In the genomic region with DNA sequence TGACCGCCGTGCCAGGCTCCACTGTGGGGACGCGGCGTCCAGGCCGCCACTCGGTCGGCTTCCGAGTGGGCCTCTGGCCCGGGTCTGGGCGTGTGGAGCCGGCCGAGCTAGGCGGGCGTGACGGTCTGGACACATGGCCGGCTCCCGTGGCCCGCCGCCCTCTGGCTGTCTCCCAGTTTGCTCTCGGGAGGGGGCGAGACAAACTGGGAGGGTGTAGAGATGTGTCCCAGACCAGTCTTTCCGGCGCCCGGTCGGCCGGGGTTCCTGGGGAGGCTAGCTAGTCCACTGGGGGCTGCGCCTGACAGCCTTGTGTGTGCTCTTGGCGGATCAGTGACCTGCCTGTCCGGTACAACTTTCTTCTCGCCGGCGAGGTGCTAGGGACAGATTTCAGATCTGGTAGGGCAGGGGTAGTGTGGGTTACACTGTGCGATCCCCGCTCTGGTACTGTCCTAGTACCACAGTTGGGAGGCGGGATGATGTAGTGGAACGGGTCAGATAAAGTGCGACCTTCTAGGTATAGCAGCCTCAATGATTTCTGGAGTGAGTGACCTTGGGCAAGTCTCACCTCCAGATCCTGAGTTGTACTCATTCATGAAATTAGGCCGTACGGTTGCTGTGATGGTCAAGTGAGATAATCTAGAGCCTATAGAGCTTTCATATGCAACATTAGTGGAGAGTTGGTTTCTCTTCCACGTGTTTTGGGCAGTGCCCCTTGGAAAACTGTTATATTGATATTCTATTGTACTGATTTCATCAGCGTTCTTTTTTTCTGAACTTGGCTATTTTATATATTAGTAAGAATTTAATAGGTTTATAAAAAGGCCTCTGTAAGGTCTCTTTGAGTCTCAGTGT, we compare ENCODE assay signal across 8 mouse cellular contexts. TPM values are rescaled to one million over a fixed set of nuclear protein-coding genes. Genes with fewer than 3 reads are reported as not detected.
DNase-seq lines count a peak whose midpoint lies in the region; ATAC-seq and TF ChIP-seq lines count a peak whose summit lies in the region.

No protein-coding gene starts in this region.

- H3K36me3 ChIP-seq in forebrain, embryonic 16.5 days (ENCODE audit: control insufficient read depth, insufficient read depth), result no peaks in the 10 kb centered on the region

- peak overlapping the region; percentile 97 for H3K4me2 ChIP-seq in forebrain, embryonic 16.5 days (ENCODE audit: low read length)

- peak; percentile 69 for DNase-seq in ES-CJ7 (ENCODE audit: low read depth, low spot score)
- peak; percentile 15 for DNase-seq in c-Kit-negative CD71-positive TER-119-positive erythroid progenitor cells, embryonic 14.5 days (ENCODE audit: low read depth, low spot score)
- DNase-seq in heart, postnatal 25 days (ENCODE audit: low spot score), result peak; percentile 62
- peak; percentile 3 to 22 for DNase-seq in layer of hippocampus, adult 18-20 months (ENCODE audit: low spot score in 2 of 2)
- DNase-seq in lung, adult 2 months, result peak; percentile 54
- peak; percentile 50 for DNase-seq in thymus, postnatal 25 days

- peak; percentile 66 for ATAC-seq in forebrain, embryonic 16.5 days
- 0 out of 2 replicates have a peak, but pooled peaks have one; percentile 4 for ATAC-seq in neutrophil, adult 5-6 weeks (ENCODE audit: extremely low read depth, insufficient number of reproducible peaks, low FRiP score, poor library complexity, severe bottlenecking)

- no peaks in the 10 kb centered on the region for H3K9me3 ChIP-seq in forebrain, embryonic 16.5 days (ENCODE audit: control insufficient read depth, low read length)

- H3K9ac ChIP-seq in forebrain, embryonic 16.5 days (replicated peaks; ENCODE audit: low read depth, low read length), result peak overlapping the region; percentile 96

- H3K4me1 ChIP-seq in forebrain, embryonic 16.5 days (replicated peaks; ENCODE audit: control insufficient read depth, insufficient read depth, low read length), result peaks cover 10% of the 10 kb centered on the region
- H3K4me1 ChIP-seq in lung, adult 2 months (ENCODE audit: control insufficient read depth, insufficient read depth, low read length), result peaks cover 10% of the 10 kb centered on the region

- TF ChIP-seq POLR2A in lung, adult 2 months (IDR thresholded peaks at IDR 0.05; ENCODE audit: borderline replicate concordance, extremely low read depth, low read depth, low read length), result no peak

- intact Hi-C loops in heart, postnatal 25 days (cut with DNase I), result loop anchor here (2.0 kb wide), 3 partner anchors 22 to 42 kb away; a partner anchor contains a TSS

- H3K4me3 ChIP-seq in forebrain, embryonic 16.5 days (replicated peaks; ENCODE audit: low read length), result peak overlapping the region; percentile 92
- H3K4me3 ChIP-seq in lung, adult 2 months (replicated peaks; ENCODE audit: extremely low read depth, low read depth, low read length), result peak overlapping the region; percentile 96

- peak overlapping the region; percentile 83 for H3K27ac ChIP-seq in forebrain, embryonic 16.5 days (ENCODE audit: low read length)

- TF ChIP-seq CTCF in lung, adult 2 months (IDR thresholded peaks at IDR 0.05; ENCODE audit: insufficient read depth, low read length), result no peak

- H3K27me3 ChIP-seq in forebrain, embryonic 16.5 days (replicated peaks; ENCODE audit: control insufficient read depth, insufficient read depth, low read length), result no peaks in the 10 kb centered on the region

- under 1% methylated on average over 40 of the region's 42 CpGs for WGBS in forebrain, embryonic 16.5 days
- under 1% methylated on average over 42 of the region's 42 CpGs for WGBS in lung, adult 2 months

RNA-seq across cellular contexts. Expression of a gene that starts 0.8 kb away (rescaled TPM):
- polyA plus RNA-seq in forebrain, embryonic 16.5 days (2015; fragmentation: Nextera tagmentation; extraction: Ambion mirVana), result 57.6 and 67.1 TPM in 2 replicates
- 100 to 1,000 TPM in 1 of 2 experiments, 10 to 100 TPM in 1; 98.6 to 101 TPM for total RNA-seq in heart, postnatal 25 days (2021)
- total RNA-seq in layer of hippocampus, adult 18-20 months (2021), result 100 to 1,000 TPM in 1 of 2 experiments, 10 to 100 TPM in 1; 93.8 to 104 TPM
- polyA plus RNA-seq in lung, adult 2 months (2012; rRNA removed), result 20.9 and 23.6 TPM in 2 replicates
- total RNA-seq in neutrophil, adult 5-6 weeks (2017), result 92.3 and 103 TPM in 2 replicates

RNA-seq across cellular contexts. Expression of a gene that starts 32.1 kb away (rescaled TPM):
- polyA plus RNA-seq in forebrain, embryonic 16.5 days (2015; fragmentation: Nextera tagmentation; extraction: Ambion mirVana), result 68.4 and 70.2 TPM in 2 replicates
- 10 to 100 TPM; 45.8 to 56.8 TPM for total RNA-seq in heart, postnatal 25 days (2021)
- total RNA-seq in layer of hippocampus, adult 18-20 months (2021), result 10 to 100 TPM; 47.0 to 49.1 TPM
- polyA plus RNA-seq in lung, adult 2 months (2012; rRNA removed), result 23.8 and 26.8 TPM in 2 replicates
- 60.0 and 64.2 TPM in 2 replicates for total RNA-seq in neutrophil, adult 5-6 weeks (2017)

RNA-seq across cellular contexts. Expression of a gene that starts 42.2 kb away (rescaled TPM):
- 23.1 and 24.7 TPM in 2 replicates for polyA plus RNA-seq in forebrain, embryonic 16.5 days (2015; fragmentation: Nextera tagmentation; extraction: Ambion mirVana)
- total RNA-seq in heart, postnatal 25 days (2021), result 1 to 10 TPM; 8.9 to 10.0 TPM
- total RNA-seq in layer of hippocampus, adult 18-20 months (2021), result 10 to 100 TPM in 1 of 2 experiments, 1 to 10 TPM in 1; 9.8 to 11.7 TPM
- polyA plus RNA-seq in lung, adult 2 months (2012; rRNA removed), result 12.5 and 15.0 TPM in 2 replicates
- 54.1 and 66.2 TPM in 2 replicates for total RNA-seq in neutrophil, adult 5-6 weeks (2017)

RNA-seq across cellular contexts. Expression of a gene that starts 58.6 kb away (rescaled TPM):
- polyA plus RNA-seq in forebrain, embryonic 16.5 days (2015; fragmentation: Nextera tagmentation; extraction: Ambion mirVana), result 42.2 and 47.7 TPM in 2 replicates
- 100 to 1,000 TPM; 144 to 148 TPM for total RNA-seq in heart, postnatal 25 days (2021)
- 100 to 1,000 TPM; 215 to 216 TPM for total RNA-seq in layer of hippocampus, adult 18-20 months (2021)
- polyA plus RNA-seq in lung, adult 2 months (2012; rRNA removed), result 122 and 134 TPM in 2 replicates
- total RNA-seq in neutrophil, adult 5-6 weeks (2017), result 181 and 184 TPM in 2 replicates

Comparison
In these comparisons a context has a peak if more than half of its experiments do, and no peak if none do; other contexts are left out.
1. Peak in every context shown above with its lines: DNase-seq, ATAC-seq, H3K4me3 ChIP-seq and H3K27ac ChIP-seq.
2. DNase-seq: peak in every context shown above with its lines; median percentile 69 in ES-CJ7; 62 in heart, postnatal 25 days; 54 in lung, adult 2 months; 50 in thymus, postnatal 25 days; 15 in c-Kit-negative CD71-positive TER-119-positive erythroid progenitor cells, embryonic 14.5 days; 12 in layer of hippocampus, adult 18-20 months.